Mouse (Mus musculus): ENCODE measurements at regions not wholly inside any gene's neighbourhood (a gene's known extent, or its start where the extent isn't known, plus 50 kb on each side); places are given as distances from the start of the nearest gene placed in this dataset.

GRCm38 (mm10) chr4:8292563-8292962 is 53.7 kb upstream of the Car8 start:
- no peak for TF ChIP-seq CEBPB (IDR thresholded peaks at IDR 0.05; ENCODE audit: low read depth)
- TF ChIP-seq CTCF (IDR thresholded peaks at IDR 0.05; ENCODE audit: control insufficient read depth, insufficient read depth, insufficient read length) = no peak
- no peak for TF ChIP-seq FOSL1 (IDR thresholded peaks at IDR 0.05; ENCODE audit: insufficient read depth, low read length, poor library complexity, severe bottlenecking)
